Mouse (Mus musculus): Measurements from ENCODE around the gene Bscl2. TPM values are rescaled to one million over a fixed set of nuclear protein-coding genes. Genes with fewer than 3 reads are reported as not detected.
A peak's percentile ranks its signal among the peaks of the same experiment; 100 is the strongest.
"Not testable (repeated sequence)": the region's sequence is repeated elsewhere in the genome, so short reads cannot be mapped to it uniquely, and the experiment has no call there.

Gene Bscl2
- total RNA-seq, 2 experiments from 2014 or later, result 111 to 112 TPM

GRCm38 (mm10) chr19:8853117-8853516 is 15.8 kb downstream of the Bscl2 start:
- DNase-seq (ENCODE audit: low spot score in 2 of 2), result peak in 1 of 2 experiments; percentile 76
- intact Hi-C loops (cut with DNase I), result no loop called here

GRCm38 (mm10) chr19:8857689-8858088 is 20.4 kb downstream of the Bscl2 start:
- DNase-seq (ENCODE audit: low spot score in 2 of 2), result no peak
- intact Hi-C loops (cut with DNase I), result loop anchor here (5.0 kb wide), 1 partner anchor 255 kb away; no protein-coding TSS in a partner anchor

GRCm38 (mm10) chr19:8859018-8859417 is 21.8 kb downstream of the Bscl2 start:
- intact Hi-C loops (cut with DNase I), result loop anchor here (5.0 kb wide), 1 partner anchor 253 kb away; no protein-coding TSS in a partner anchor
- DNase-seq (ENCODE audit: low spot score in 2 of 2), result no peak

GRCm38 (mm10) chr19:8864265-8864664 is 27.0 kb downstream of the Bscl2 start:
- DNase-seq (ENCODE audit: low spot score in 2 of 2), result peak in 1 of 2 experiments; percentile 71
- intact Hi-C loops (cut with DNase I), result no loop called here

- intact Hi-C loops (cut with DNase I); DNase-seq (ENCODE audit: low spot score in 2 of 2): not testable (repeated sequence)
Observed at GRCm38 (mm10) chr19:8870381-8870780, 33.1 kb downstream of the Bscl2 start.

GRCm38 (mm10) chr19:8870838-8871237 is 33.6 kb downstream of the Bscl2 start:
- intact Hi-C loops (cut with DNase I), result no loop called here
- DNase-seq (ENCODE audit: low spot score in 2 of 2), result no peak

- peak; percentile 96 to 99 for DNase-seq (ENCODE audit: low spot score in 2 of 2)
- intact Hi-C loops (cut with DNase I), result no loop called here
Observed at GRCm38 (mm10) chr19:8871267-8872186, 34.3 kb downstream of the Bscl2 start, which contains the start of gene Ubxn1. Gene Ubxn1, plus strand, starts transcription at chr19:8871496.

- intact Hi-C loops (cut with DNase I), result no loop called here
- no peak for DNase-seq (ENCODE audit: low spot score in 2 of 2)
Observed at GRCm38 (mm10) chr19:8872266-8872840, 35.1 kb downstream of the Bscl2 start.

GRCm38 (mm10) chr19:8875031-8875430 is 37.8 kb downstream of the Bscl2 start:
- intact Hi-C loops (cut with DNase I), result no loop called here
- no peak for DNase-seq (ENCODE audit: low spot score in 2 of 2)

GRCm38 (mm10) chr19:8880311-8881033 is 43.2 kb downstream of the Bscl2 start, which contains the start of gene Uqcc3:
Gene Uqcc3, minus strand, starts transcription at chr19:8880923.
- intact Hi-C loops (cut with DNase I), result no loop called here
- DNase-seq (ENCODE audit: low spot score in 2 of 2), result peak; percentile 89 to 93

GRCm38 (mm10) chr19:8881034-8881392 is 43.7 kb downstream of the Bscl2 start:
- intact Hi-C loops (cut with DNase I), result no loop called here
- DNase-seq (ENCODE audit: low spot score in 2 of 2), result no peak

GRCm38 (mm10) chr19:8883616-8884015 is 46.3 kb downstream of the Bscl2 start, which contains the start of the genes Lbhd1 and Gm49403:
Gene Lbhd1, plus strand, starts transcription at chr19:8883732.
Gene Gm49403, plus strand, starts transcription at chr19:8883930.
- intact Hi-C loops (cut with DNase I), result no loop called here
- DNase-seq (ENCODE audit: low spot score in 2 of 2), result no peak

- no peak for DNase-seq (ENCODE audit: low spot score in 2 of 2)
- intact Hi-C loops (cut with DNase I), result loop anchor here (5.0 kb wide), 1 partner anchor 45 kb away; no protein-coding TSS in a partner anchor
Observed at GRCm38 (mm10) chr19:8886916-8887584, 49.8 kb downstream of the Bscl2 start.

- no peak for DNase-seq (ENCODE audit: low spot score in 2 of 2)
- intact Hi-C loops (cut with DNase I), result loop anchor here (5.0 kb wide), 1 partner anchor 46 kb away; no protein-coding TSS in a partner anchor
Observed at GRCm38 (mm10) chr19:8887585-8888463, 50.6 kb downstream of the Bscl2 start.

- DNase-seq (ENCODE audit: low spot score in 2 of 2), result peak; percentile 93 to 97
- intact Hi-C loops (cut with DNase I), result loop anchor here (5.0 kb wide), 1 partner anchor 46 kb away; no protein-coding TSS in a partner anchor
Observed at GRCm38 (mm10) chr19:8888511-8889385, 51.5 kb downstream of the Bscl2 start, which contains the start of the genes 1810009A15Rik and Gm49416. Gene 1810009A15Rik, plus strand, starts transcription at chr19:8888853. Gene Gm49416, plus strand, starts transcription at chr19:8888926.

- DNase-seq (ENCODE audit: low spot score in 2 of 2), result peak; percentile 84 to 89
- intact Hi-C loops (cut with DNase I), result no loop called here
Observed at GRCm38 (mm10) chr19:8892829-8893766, 55.8 kb downstream of the Bscl2 start, which contains the start of gene Ints5. Gene Ints5, plus strand, starts transcription at chr19:8893005.

All from left cerebral cortex, postnatal 25 days (tissue).